Mouse (Mus musculus) right cerebral cortex, postnatal 14 days (tissue): ENCODE measurements at regions not wholly inside any gene's neighbourhood (a gene's known extent, or its start where the extent isn't known, plus 50 kb on each side); places are given as distances from the start of the nearest gene placed in this dataset.
A peak's percentile ranks its signal among the peaks of the same experiment; 100 is the strongest.

Experiments
- DNase-seq: peaks from one replicate; pipeline ENCODE4 v3.0.0; 2022

DNA sequence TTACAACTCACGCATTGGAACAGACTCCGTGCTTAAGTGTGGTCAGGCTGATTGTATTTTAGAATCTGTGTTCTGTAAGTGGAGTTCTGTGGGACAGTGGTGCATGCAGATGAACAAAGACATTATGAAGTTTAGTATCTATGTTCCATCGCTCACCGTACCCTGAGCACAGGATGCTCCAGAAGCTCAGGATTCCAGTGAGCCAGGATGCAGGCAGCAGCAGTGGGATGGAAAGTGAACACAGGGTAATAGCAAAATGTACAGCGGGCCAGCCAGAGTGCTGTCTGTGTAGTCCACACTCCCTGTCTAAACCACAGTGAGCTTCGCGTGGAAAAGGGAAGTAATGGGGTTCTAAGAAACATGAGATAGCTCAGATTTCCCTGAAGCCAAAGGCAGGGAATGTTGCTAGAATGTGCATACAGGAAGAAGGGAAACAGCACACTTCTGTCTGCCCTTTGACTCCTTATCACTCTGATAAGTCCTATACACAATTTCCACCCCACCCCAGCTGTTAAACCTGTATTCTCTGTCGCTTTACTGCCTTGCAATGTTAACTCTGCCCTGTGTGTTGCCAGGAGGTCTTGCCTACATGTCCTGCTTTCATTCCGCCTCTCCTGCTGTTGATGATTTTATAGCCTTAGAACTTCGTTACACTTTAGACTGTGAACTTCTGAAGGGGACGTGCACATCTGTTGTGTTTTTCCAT lies 178.3 kb upstream of the Btg1 start:
- DNase-seq = no peak

DNA sequence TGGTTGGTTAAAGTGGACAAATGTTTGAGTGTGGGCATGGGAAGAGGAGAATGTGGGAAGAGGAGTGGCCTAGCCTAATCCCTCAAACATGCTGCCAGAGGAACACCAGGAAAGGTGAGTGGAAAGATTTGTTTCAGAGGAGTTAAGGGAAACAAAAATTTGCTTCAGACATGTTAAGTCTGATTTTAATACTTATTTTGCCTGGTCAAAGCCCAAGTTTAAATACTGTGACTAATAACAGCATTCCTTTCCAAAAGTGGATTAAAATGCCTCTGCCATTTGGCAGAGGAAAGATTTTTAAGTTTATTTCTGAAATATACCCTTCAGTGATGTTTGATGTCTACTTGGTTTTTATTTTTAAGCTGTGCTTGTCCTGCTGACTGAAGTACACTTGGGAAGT lies 174.6 kb upstream of the Btg1 start:
- no peak for DNase-seq

DNA sequence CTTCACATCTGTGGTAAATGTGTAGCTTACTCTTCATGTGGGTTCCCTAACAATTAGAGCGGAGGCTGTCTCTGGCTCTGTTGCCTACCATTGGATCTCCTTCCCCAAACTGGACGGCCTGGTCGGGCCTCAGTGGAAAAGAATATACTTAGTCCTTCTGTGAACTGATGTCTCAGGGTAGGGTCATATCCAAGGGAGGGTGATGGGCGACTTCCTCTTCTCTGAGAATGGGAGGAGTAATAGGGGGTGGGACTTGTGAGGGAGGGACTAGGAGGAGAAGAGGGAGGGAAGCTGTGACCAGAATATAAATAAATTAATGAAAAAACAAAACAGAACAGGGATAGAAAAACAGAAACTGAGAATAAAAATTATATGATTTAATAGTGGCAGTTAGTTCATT lies 166.5 kb upstream of the Btg1 start:
- no peak for DNase-seq

DNA sequence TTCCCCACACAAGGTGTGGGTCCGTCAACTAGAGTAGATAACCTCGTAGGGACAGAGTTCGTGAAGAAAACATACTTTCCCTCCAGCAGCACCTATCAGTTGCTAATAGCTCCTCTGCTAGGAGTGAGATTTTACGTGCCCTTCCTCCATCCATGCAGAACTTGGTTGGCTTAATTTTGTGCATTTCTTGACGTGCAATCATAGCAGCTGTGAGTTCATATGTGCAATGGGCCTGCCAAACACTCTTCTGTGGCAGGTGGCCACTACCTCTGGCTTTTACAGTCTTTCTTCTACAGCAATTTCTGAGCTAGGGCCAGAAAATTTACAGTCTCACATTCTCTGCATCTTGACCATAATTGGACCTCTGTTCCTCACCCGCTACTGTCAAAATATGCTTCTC lies 161.9 kb upstream of the Btg1 start:
- no peak for DNase-seq

DNA sequence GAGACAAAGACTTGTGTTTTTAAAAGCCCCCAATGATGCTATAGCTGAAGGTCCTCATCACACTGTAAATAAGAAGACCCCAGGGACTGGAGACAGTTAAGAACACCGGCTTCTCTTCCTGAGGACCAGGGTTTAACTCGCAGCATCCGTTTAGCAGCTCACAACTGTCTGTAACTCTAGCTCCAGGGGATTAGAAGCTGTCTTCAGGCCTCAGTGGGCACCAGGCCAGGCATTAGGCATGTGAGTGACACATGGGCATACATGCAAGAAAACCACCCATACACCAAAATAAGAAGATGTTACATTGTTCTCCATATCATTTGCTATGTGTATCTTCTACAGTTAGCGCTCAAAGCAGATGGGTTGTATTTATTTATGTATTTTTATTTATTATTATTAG lies 158.3 kb upstream of the Btg1 start:
- DNase-seq = no peak

DNA sequence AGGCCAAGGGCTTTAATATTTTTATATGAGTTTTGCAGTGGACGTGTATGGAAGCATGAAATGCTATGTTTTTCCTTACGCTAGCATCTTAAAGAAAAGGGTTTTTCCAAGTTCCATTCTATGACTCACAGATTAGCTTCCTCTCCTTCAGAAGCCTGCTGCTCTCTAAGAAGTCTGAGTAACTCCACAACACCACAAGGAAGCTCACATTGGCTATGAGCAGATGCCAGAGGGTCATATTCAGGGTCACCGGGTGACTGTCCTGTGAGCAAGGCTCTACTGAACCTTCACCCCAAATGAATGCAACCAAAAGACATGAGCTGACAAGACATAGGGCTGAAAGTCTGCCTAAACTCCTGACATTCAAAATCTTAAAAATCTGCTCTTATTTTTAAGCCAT lies 157.6 kb upstream of the Btg1 start:
- no peak for DNase-seq

DNA sequence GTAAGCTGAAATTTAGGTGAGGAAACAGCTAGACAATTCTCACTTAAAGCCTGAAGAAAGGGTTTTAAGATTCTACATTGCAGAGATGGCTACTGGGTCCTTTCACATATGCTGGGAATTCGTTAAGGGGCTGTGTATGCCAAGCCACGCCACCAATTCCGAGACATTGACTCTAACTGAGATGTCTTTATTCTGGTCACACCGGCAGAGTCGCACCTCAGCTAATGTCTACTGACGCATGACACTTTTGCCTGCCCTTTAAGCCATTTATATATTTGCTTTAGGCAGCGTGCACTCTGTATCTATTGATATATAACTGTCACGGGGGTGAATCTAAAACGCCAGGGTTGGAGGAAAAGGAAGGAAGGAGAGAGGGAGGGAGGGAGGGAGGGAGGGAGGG lies 156.7 kb upstream of the Btg1 start:
- no peak for DNase-seq

DNA sequence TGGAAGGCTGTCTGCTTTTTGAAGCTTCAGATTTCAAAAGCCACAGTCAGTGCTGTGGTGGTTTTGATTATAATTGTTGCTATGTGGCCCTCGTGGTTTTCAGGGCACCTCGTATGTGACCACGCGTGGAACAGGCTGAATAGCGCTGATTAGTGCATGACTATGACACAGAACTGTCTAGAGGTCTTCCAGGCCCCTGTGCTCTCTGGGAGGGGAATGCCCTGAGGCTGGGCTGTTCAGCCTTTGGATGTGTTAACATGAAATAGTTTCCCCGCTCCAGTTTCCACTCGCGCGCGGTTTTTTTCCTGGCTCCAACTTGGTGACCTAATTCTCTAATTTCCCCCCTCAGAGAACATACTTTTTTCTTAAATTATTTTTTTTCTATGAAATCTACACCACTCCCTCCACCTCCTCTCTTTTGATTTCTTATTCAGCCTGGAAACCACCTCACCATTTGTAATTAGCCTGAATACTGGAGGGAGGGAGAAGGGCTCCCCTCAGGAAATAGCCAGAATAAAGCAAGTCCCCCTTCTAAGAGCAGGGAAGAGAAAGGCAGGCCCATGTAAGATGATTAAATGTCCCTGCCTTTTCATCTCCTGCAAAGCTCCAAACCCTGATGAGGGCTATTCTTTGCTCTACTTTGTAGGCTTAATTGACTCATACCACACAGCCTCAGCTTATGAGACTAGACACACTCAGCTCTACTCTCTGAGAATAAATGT lies 156.0 kb upstream of the Btg1 start:
- DNase-seq = no peak

DNA sequence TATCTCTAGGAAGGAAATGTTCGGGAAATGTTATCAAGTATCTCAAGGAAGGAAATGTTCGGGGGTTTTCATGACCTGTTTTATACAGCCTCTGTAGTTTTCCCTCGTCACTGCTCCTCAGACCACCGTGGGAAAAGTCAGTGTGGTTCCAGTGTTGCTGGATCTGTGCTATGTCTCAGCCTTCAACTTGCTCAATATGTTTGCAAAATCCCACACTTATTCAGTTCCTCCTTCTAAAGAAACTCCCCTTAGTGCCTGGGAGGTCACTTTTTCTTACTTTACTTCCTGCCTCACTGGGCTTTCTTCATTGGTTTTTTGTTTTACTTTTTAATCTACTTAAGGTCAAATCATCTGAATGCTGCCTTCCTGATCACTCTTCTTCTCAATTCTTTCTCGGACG lies 150.8 kb upstream of the Btg1 start:
- no peak for DNase-seq

DNA sequence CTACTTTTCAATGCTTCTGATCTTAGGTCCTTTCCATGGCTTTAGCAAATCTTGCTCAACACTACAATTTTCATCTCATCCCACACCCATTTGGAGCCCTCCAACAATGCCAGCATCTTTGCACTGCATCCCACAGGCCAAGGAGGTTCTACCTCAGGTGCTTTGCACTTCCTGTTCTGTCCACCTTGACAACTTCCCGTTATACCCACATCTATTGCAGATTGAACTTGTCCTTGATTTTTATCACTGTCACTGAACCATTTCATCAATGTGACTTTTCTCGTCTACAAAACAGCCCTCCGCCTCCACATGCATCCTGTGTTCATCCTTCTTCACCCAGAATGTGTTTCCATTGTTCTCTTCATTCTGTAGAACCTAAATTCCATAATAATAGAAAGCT lies 150.0 kb upstream of the Btg1 start:
- DNase-seq = no peak

DNA sequence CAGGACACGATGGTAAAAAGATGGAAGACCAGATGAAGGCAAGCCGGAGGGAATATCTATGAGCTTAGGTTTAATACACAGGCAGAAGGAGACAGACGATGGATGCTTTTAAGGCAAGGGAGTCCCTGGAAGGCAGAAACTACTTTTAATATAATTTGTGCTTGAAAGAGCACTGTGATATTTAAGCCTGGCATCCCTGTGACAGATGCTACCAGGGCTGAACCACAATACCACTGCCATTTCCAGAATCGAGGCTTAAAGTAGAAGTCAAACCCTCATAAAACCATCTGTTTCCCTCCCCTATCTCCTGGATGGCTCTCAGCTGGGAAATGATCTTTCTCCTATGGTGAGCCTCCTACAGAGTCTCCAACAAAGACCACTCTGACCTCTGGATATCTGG lies 149.1 kb upstream of the Btg1 start:
- DNase-seq = no peak

DNA sequence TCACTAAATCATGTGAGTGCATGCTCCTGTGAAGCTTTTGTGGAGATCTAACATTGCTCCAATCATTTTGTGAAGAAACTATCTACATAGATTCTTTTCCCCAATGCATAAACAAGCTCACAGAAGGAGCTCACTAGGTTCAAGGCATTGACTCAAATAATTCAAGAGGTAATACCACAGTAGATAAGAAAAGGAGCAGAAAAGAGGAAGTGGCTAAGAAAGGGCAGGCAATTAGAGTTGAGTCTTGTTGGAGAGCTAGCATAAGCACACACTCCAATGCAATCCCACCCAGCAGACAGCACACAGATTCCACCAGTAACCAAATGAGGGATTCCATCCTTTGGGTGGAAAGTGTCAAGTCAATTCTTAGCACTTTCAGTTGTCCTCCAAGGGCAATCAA lies 145.3 kb upstream of the Btg1 start:
- DNase-seq = no peak

DNA sequence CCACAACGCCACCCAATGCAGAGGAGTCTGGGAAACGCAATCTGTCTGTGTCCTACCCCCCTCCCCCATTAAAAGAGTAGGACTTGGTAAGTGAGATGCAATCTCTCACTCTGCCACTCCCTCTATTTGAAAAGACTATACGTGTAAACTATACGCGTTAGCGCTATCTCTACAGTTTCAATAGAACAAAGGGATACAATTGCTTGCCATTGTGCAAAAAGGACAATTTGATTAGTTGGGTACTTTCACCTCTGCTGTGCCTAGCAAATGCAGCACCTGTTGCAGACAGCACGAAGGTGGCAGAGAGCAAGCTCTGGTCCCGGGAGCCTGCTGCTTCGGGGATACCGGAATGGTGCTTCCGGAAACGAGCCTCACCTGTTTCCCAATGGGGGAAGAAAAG lies 137.5 kb upstream of the Btg1 start:
- DNase-seq = no peak

DNA sequence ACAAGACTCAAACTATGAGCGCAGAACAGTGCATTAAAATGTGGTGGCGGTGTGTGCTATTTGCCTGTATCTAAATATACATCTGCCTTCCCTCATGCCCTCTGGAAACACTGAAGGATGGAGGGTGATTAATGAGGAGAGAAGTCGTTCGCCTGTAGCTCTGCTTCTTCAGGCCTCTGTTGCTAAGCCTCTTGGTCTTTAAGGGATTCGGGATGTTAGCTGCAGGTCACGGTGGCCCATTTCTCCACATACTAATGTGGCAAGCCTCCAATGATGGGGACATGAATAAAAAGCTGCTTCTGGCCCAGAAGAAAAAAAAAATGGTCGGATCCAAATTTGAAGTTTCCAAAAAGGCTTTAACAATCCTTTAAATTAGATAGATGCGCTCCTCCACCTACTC lies 137.0 kb upstream of the Btg1 start:
- DNase-seq = no peak

DNA sequence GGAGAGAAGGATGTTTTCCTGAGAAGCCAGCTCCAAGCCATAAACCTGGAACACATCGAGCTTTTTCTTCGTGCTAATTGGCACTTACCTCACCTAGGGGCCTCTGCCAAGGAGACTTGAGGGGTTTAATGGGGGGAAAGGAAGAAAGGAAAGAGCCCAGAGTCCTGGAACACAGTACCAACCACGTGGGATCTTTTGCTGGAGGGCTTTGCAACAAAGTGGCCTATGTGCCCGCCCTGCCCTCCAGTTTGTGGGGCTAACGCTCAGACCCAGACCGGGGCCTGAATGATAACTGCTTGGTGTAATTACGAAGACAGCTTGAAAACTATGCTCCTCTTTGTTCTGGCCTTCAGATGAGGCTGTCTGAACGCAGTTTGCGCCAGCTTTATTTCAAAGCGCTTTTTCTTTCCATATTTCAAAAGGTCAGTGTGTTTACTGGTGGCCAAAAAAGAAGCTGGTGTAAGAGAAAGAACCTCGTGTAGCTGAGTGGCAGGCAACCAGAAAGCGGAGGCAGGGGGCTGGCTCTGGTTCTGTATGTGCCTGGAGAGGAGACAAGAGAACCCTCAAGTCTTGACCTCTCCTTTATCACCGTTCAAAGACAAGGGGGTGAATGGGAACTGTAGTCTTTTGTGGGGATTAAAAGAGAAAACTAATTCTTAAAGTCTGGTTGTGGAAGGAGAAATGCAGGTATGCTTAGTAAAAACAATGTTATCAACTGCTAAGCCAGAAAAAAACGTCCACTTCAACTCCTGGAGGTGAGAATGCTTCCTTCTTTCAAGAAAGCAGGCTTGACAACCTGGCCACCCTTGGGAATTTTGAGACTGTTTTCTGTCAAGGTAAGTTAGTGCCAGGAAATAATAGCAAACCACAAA lies 136.1 kb upstream of the Btg1 start:
- DNase-seq = peak; percentile 17

DNA sequence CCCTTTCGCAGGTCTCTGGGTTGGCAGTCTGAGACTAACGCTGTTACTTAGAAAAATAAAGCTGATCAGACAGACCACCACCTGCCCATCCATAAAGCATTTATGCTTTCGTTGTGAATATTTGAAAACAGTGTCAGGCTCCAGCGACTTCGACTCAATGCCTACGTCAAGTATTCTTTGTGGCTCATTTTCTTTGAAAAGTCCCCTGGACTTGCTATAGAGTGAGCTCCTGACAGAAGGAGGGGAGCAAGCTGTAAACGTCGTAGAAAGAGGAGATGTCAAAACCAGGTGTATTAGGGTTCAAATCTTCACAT lies 135.5 kb upstream of the Btg1 start:
- DNase-seq = no peak

DNA sequence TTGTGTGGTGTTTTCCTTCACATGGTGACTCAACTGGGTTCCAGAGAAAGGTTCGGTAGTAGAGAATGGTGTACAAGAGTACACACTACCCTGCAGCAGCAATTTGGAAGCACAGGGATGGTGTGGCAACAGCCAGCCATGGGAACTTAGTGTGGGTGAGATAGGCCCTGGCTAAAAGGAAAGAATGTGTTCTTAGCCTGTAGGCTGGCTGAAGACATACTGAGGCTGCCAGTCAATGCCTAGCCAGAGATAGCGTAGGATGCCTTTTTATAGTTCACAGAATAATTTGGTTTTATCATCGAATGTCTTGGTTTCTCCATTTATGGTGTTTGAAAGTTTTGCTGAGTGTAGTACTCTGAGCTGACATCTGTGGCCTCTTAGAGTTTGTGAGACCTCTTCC lies 130.1 kb upstream of the Btg1 start:
- DNase-seq = no peak

DNA sequence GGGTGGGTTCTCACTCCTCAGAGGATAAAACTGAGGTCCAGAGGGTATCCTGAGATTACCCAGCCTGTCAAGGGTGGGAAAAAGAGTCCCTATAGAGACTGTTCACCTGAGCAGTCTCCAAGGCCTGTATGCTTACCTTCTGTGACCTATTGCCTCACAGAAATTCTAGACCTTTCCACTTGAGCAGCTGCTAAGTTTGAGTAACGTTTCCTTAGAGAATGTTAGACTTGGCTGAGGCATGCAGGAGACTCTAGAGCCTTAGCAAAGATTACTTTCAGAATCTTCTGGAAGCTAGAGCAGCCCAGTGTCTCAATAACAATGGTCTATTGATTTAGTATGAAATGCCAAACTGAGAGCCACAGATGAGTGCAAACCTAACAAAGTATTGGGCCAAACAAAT lies 123.1 kb upstream of the Btg1 start:
- no peak for DNase-seq

DNA sequence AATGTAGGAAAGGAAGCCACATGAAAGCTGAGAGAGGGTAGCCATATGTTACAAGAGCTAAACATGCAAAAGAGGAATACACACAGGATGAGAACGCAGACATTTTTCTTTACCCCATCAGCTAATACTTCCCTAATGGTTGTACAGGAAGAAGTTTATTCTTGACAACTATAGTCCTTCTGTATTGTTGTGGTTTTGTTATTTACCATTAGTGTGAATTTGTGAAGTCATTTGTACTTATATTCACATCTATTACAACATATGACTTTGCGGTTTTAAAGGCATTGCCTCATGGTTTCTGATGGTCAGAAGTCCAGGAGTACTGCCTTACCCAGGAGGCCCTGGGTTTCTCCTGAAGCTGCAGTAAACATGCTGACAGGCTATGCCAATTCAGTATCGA lies 120.1 kb upstream of the Btg1 start:
- DNase-seq = no peak

DNA sequence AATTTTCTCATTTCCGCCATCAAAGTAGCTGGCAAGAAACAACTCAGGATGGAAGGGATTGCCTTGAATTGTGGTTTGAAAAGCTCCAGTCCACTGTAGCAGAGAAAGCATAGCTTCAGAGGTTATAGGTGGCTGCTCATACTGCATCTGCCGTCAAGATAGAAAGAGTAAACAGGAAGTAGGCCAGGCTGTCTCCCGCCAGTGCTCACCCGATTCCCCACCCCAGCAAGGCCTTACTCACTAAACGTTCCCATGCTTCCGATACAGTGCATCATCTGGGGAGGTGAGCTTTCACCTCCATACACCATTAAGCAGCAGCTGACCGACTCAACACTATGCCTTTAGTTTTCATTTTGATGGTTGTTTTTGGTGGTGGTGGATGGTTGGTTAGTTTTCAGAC lies 119.3 kb upstream of the Btg1 start:
- DNase-seq = no peak

DNA sequence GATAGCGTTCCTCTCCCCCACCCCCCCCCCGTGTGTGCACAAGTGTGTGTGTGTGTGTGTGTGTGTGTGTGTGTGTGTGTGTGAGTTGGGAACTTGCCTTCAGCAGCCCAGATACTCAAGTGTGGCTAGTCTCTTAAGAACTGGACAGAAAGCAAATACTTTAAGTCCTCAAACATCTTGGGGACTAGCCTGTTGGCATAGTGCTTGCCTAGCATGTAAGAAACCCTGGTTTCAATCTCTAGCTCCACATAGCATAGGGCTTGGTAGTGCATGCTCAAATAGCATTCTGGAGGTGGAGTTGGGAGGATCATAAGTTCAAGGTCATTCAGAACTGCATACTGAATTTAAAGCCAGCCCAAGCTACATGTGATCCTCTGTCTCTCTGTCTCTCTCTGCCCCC lies 117.5 kb upstream of the Btg1 start:
- DNase-seq = no peak

DNA sequence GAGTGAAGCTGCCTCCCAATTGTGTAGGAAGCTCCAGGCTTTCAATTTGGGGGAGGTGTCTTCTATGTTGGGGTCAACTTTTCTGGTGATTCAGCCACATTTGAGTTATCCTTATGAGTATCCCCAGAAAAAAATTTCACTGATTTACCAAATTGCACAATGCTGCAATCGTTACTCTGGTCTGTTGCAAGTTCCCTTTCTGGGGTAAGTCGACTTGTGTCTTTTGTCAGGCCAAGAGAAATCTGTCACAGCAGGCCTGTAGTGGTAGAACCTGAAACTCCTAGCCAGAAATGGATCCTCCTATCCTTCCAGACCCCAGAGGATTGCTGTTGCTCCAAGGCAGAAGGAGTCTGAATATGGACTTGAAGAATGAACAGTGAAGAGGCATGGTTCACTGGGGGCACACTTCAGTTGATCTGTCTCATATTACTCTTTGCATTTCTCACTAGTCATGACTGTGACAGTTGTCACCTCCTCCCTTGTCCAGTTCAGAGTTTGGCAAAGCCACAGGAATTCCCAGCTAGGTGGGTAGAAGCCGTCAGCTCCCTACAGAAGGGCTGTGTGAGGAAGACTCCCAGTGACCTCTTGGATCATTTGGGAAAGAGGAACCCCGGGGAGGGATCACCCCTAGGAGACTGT lies 114.6 kb upstream of the Btg1 start:
- DNase-seq = no peak

DNA sequence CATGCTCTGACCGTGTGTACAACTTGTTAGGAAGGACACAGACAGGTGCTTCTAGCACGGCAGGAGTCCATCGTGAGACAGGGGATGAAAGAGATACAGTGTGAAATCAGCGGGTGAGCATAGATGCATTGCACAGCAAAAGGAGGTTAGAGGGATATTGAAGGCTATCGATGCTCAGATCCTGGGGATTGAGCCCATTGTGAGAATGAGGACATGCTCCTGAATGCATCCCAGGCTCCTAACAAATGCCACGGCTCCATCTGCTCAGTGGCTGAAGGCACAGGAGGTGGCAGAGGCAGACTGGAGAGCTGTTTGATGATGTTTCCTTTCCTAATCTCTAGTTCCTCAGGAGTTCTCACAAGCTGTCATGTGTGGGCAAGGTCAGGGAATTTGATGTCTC lies 114.1 kb upstream of the Btg1 start:
- DNase-seq = no peak

DNA sequence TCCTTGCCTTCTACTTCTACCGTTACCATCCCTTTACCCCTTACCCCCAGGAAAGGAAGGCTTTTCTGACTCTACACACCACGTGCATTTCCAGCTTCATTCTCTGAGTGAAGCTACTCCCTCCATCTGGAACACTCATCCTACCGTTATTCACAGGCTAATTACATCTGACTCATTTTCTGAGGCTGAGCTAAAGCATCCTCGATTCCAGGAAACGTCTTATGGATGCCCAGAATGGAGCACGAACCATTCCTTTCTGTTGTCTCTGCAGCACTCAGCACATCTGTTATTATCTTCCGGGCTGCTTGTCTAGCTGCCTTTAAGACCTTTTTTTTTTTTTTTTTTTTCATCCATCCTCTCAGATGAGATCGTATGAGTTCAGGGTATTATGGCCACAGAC lies 112.5 kb upstream of the Btg1 start:
- DNase-seq = no peak
